Mouse (Mus musculus) Patski (cell line): ENCODE results near the gene Tbata. TPM values are rescaled to one million over a fixed set of nuclear protein-coding genes. Genes with fewer than 3 reads are reported as not detected.

Experiments used
- ATAC-seq: fragments of 100-300 bp; one replicate; pipeline ENCODE4 v1.8.0; 2021
- CTCF ChIA-PET: fragments of 350-600 bp; sonication (Branson Sonifier 250); formaldehyde crosslinking; loops from one replicate; lab custom pipeline; 2022; ENCODE audit warnings: inconsistent platforms; lab: Charles Lee
- POLR2A ChIA-PET: fragments of 350-600 bp; sonication (Branson Sonifier 250); formaldehyde crosslinking; loops from one replicate; lab custom pipeline; 2022; ENCODE audit warnings: antibody characterized with exemption, inconsistent platforms; lab: Charles Lee
- DNase-seq: peaks from one replicate; pipeline ENCODE4 v3.0.0-alpha.2; 2011; ENCODE audit warnings: low read depth, low spot score
- H3K27me3 ChIP-seq: fragments of 371-371 bp; one replicate; pipeline ENCODE4 v1.5.1; 2021
- CTCF ChIP-seq: fragments of 100-300 bp; IDR thresholded peaks from one replicate; pipeline ENCODE4 v1.5.1; 2021
- in situ Hi-C: fragments of 300-500 bp; cut with MboI; formaldehyde crosslinking; loops from 3 replicates; pipeline ENCODE4 v1.11.1; 2018; ENCODE audit warnings: low pct_unique_long_range_greater_than_20kb, mixed read lengths
- polyA plus RNA-seq: library from polyadenylated mRNA; unstranded; gene quantifications from one replicate; pipeline ENCODE4 v1.2.3, GENCODE M21; 2021

Tbata gene
- polyA plus RNA-seq, 1 experiment from 2014 or later, result not detected

- no peak for TF ChIP-seq CTCF
- ATAC-seq, result no peak
- DNase-seq, result no peak
- H3K27me3 ChIP-seq, result peaks cover 12% of the 10 kb centered on the region
- in situ Hi-C loops, result no loop called here
- CTCF ChIA-PET, result no interaction called here
- POLR2A ChIA-PET, result no interaction called here
Measured at GRCm38 (mm10) chr10:61178687-61179086, 6.9 kb downstream of the Tbata start.

- ATAC-seq (no peak), DNase-seq (no peak)
- ChIA-PET CTCF (no interaction called here), POLR2A (no interaction called here)
- peaks cover 16% of the 10 kb centered on the region for H3K27me3 ChIP-seq
- TF ChIP-seq CTCF, result no peak
- in situ Hi-C loops, result no loop called here
Measured at GRCm38 (mm10) chr10:61179927-61180326, 8.2 kb downstream of the Tbata start.

- CTCF ChIA-PET, result interaction anchor here (0.9 to 2.9 kb wide), 2 partner anchors 12 to 25 kb away, joined by 3 to 14 read pairs; no protein-coding TSS in a partner anchor
- in situ Hi-C loops, result no loop called here
- peaks cover 11% of the 10 kb centered on the region for H3K27me3 ChIP-seq
- TF ChIP-seq CTCF, result no peak
- POLR2A ChIA-PET, result interaction anchor here (0.5 to 0.8 kb wide), 3 partner anchors 17 to 68 kb away, joined by 3 to 4 read pairs (median 4); no protein-coding TSS in a partner anchor
- DNase-seq (no peak), ATAC-seq (no peak)
Measured at GRCm38 (mm10) chr10:61187001-61187400, 15.2 kb downstream of the Tbata start.

GRCm38 (mm10) chr10:61188010-61188409, 16.3 kb downstream of the Tbata start:
- ChIA-PET POLR2A (no interaction called here), CTCF (no interaction called here)
- in situ Hi-C loops, result no loop called here
- ATAC-seq (no peak), DNase-seq (no peak)
- TF ChIP-seq CTCF, result no peak
- peaks cover 8% of the 10 kb centered on the region for H3K27me3 ChIP-seq

GRCm38 (mm10) chr10:61194611-61195010, 22.9 kb downstream of the Tbata start:
- in situ Hi-C loops, result loop anchor here (5.0 kb wide), 2 partner anchors 138 to 213 kb away; no protein-coding TSS in a partner anchor
- ATAC-seq (no peak), DNase-seq (no peak)
- no peak for TF ChIP-seq CTCF
- ChIA-PET POLR2A (interaction anchor here (1.6 kb wide), 1 partner anchor 10 kb away, joined by 3 read pairs; no protein-coding TSS in a partner anchor), CTCF (interaction anchor here (1.8 kb wide), 1 partner anchor 141 kb away, joined by 6 read pairs; no protein-coding TSS in a partner anchor)
- peaks cover 3% of the 10 kb centered on the region for H3K27me3 ChIP-seq

GRCm38 (mm10) chr10:61195216-61195615, 23.5 kb downstream of the Tbata start:
- ChIA-PET CTCF (interaction anchor here (1.8 kb wide), 1 partner anchor 141 kb away, joined by 6 read pairs; no protein-coding TSS in a partner anchor), POLR2A (interaction anchor here (1.6 kb wide), 1 partner anchor 10 kb away, joined by 3 read pairs; no protein-coding TSS in a partner anchor)
- H3K27me3 ChIP-seq, result peaks cover 3% of the 10 kb centered on the region
- TF ChIP-seq CTCF, result no peak
- in situ Hi-C loops, result loop anchor here (5.0 kb wide), 2 partner anchors 137 to 212 kb away; no protein-coding TSS in a partner anchor
- DNase-seq (no peak), ATAC-seq (no peak)

- H3K27me3 ChIP-seq, result peaks cover 3% of the 10 kb centered on the region
- DNase-seq (no peak), ATAC-seq (no peak)
- in situ Hi-C loops, result loop anchor here (5.0 kb wide), 2 partner anchors 136 to 211 kb away; no protein-coding TSS in a partner anchor
- TF ChIP-seq CTCF, result no peak
- ChIA-PET CTCF (interaction anchor here (1.5 to 1.8 kb wide), 3 partner anchors 16 to 140 kb away, joined by 5 to 6 read pairs (median 5); no protein-coding TSS in a partner anchor), POLR2A (interaction anchor here (1.3 to 1.6 kb wide), 2 partner anchors 10 to 11 kb away, joined by 3 read pairs; no protein-coding TSS in a partner anchor)
Measured at GRCm38 (mm10) chr10:61195718-61196291, 24.1 kb downstream of the Tbata start.

GRCm38 (mm10) chr10:61199566-61200213, 27.9 kb downstream of the Tbata start:
- DNase-seq (peak; percentile 22), ATAC-seq (no peak)
- in situ Hi-C loops, result loop anchor here (5.0 kb wide), 2 partner anchors 133 to 208 kb away; no protein-coding TSS in a partner anchor
- H3K27me3 ChIP-seq, result peaks cover 3% of the 10 kb centered on the region
- peak; percentile 95 for TF ChIP-seq CTCF
- POLR2A ChIA-PET, result interaction anchor here (0.6 kb wide), 1 partner anchor 1015 kb away, joined by 6 read pairs; no protein-coding TSS in a partner anchor
- CTCF ChIA-PET, result interaction anchor here (0.8 to 3.0 kb wide), 21 partner anchors 9 to 211 kb away, joined by 3 to 35 read pairs (median 4); partner anchors contain the start of gene Adamts14

GRCm38 (mm10) chr10:61200232-61200820, 28.6 kb downstream of the Tbata start:
- ATAC-seq, result no peak
- CTCF ChIA-PET, result interaction anchor here (0.8 to 3.0 kb wide), 17 partner anchors 12 to 211 kb away, joined by 3 to 35 read pairs (median 5); partner anchors contain the start of gene Adamts14
- DNase-seq, result no peak
- POLR2A ChIA-PET, result no interaction called here
- in situ Hi-C loops, result no loop called here
- TF ChIP-seq CTCF, result no peak
- H3K27me3 ChIP-seq, result peaks cover 3% of the 10 kb centered on the region

- ATAC-seq (no peak), DNase-seq (no peak)
- ChIA-PET POLR2A (no interaction called here), CTCF (interaction anchor here (3.0 kb wide), 1 partner anchor 135 kb away, joined by 35 read pairs; no protein-coding TSS in a partner anchor)
- H3K27me3 ChIP-seq, result peaks cover 3% of the 10 kb centered on the region
- in situ Hi-C loops, result no loop called here
- TF ChIP-seq CTCF, result no peak
Measured at GRCm38 (mm10) chr10:61200998-61201397, 29.2 kb downstream of the Tbata start.
